In the genomic region with DNA sequence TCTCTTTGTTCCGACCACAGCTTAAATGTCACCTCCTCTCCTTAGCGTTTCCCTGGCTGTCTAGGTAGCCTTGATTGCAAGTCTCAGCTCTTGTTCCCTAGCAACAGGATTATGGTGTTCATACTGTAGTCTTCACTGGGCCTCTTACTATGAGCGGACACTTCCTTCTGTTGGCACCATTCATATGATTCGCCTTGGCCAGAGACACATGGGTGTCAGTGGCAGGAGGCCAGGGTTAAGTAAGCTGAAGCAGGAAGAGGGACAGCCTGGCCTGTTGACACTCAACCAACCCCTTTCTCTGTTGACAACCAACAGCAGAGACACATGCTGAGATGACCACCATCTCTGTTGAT, we compare ENCODE assay signal across 13 mouse cellular contexts.
DNase-seq lines count a peak whose midpoint lies in the region; ATAC-seq and TF ChIP-seq lines count a peak whose summit lies in the region.
"Had no signal": no experiment of that assay in that cellular context is flagged by ENCODE, and none has a peak within 500 bp of the region (broad histone marks: within the 10 kb centered on the region; RNA-seq: fewer than 3 reads in every experiment).

No protein-coding gene starts in this region.

- TF ChIP-seq EP300 in heart, postnatal 0 days (IDR thresholded peaks at IDR 0.05; ENCODE audit: low read depth) = no peak

- no peaks in the 10 kb centered on the region for H3K9me3 ChIP-seq in heart, postnatal 0 days (replicated peaks; ENCODE audit: control insufficient read depth, low read length)
- no peaks in the 10 kb centered on the region for H3K9me3 ChIP-seq in heart, embryonic 11.5 days (replicated peaks; ENCODE audit: control insufficient read depth, low read length)
- no peaks in the 10 kb centered on the region for H3K9me3 ChIP-seq in embryonic facial prominence, embryonic 13.5 days
- H3K9me3 ChIP-seq: limb, embryonic 13.5 days had no signal

- H3K27me3 ChIP-seq in heart, postnatal 0 days (ENCODE audit: control insufficient read depth, insufficient read depth, low read length) = no peaks in the 10 kb centered on the region
- no peaks in the 10 kb centered on the region for H3K27me3 ChIP-seq in heart, embryonic 11.5 days (ENCODE audit: control insufficient read depth, insufficient read depth, low read length)
- no peaks in the 10 kb centered on the region for H3K27me3 ChIP-seq in embryonic facial prominence, embryonic 13.5 days
- H3K27me3 ChIP-seq: limb, embryonic 13.5 days had no signal

- no peaks in the 10 kb centered on the region for H3K36me3 ChIP-seq in heart, postnatal 0 days (replicated peaks; ENCODE audit: control insufficient read depth, insufficient read depth, low read length)
- no peaks in the 10 kb centered on the region for H3K36me3 ChIP-seq in heart, embryonic 11.5 days (ENCODE audit: control insufficient read depth, insufficient read depth, low read length)
- H3K36me3 ChIP-seq in embryonic facial prominence, embryonic 13.5 days = no peaks in the 10 kb centered on the region
- H3K36me3 ChIP-seq: limb, embryonic 13.5 days had no signal

- no peak overlapping the region for H3K4me3 ChIP-seq in heart, postnatal 0 days (ENCODE audit: low read depth, low read length)
- no peak overlapping the region for H3K4me3 ChIP-seq in heart, embryonic 11.5 days (ENCODE audit: low read depth, low read length)
- no peak overlapping the region for H3K4me3 ChIP-seq in embryonic facial prominence, embryonic 13.5 days
- H3K4me3 ChIP-seq: limb, embryonic 13.5 days had no signal

- 35% methylated on average over 4 of the region's 4 CpGs for WGBS in heart, postnatal 0 days
- WGBS in heart, embryonic 11.5 days (ENCODE audit: insufficient replicate concordance) = 61% methylated on average over 4 of the region's 4 CpGs
- 76% methylated on average over 4 of the region's 4 CpGs for WGBS in embryonic facial prominence, embryonic 13.5 days

- H3K4me1 ChIP-seq in heart, postnatal 0 days (ENCODE audit: control insufficient read depth, insufficient read depth) = no peaks in the 10 kb centered on the region
- peaks cover 4% of the 10 kb centered on the region; the same call in 1 of the 2 replicates for H3K4me1 ChIP-seq in heart, embryonic 11.5 days (ENCODE audit: control insufficient read depth, insufficient read depth, low read length)
- peaks cover 24% of the 10 kb centered on the region for H3K4me1 ChIP-seq in embryonic facial prominence, embryonic 13.5 days

- DNase-seq in heart, postnatal 0 days (ENCODE audit: low spot score) = no peak
- peak; percentile 8 for DNase-seq in ZHBTc4 (ENCODE audit: low read depth, low spot score)
- DNase-seq in lung, postnatal 4 days = peak; percentile 37 to 67
- no peak for DNase-seq in liver
- no peak for DNase-seq in right cerebral cortex, adult 2 months (ENCODE audit: low spot score in 2 of 2)
- DNase-seq: cerebellum, adult 11 months; forebrain, postnatal 0 days; kidney, adult 8-10 months; layer of hippocampus, adult 9-11 months; thymus, postnatal 14 days had no signal

- ATAC-seq in heart, postnatal 0 days (ENCODE audit: insufficient read depth, low read depth) = peak; percentile 11; the same call in 1 of the 2 replicates
- ATAC-seq in heart, embryonic 11.5 days (replicated peaks; ENCODE audit: insufficient number of reproducible peaks, low FRiP score, low TSS enrichment) = no peak
- no peak for ATAC-seq in embryonic facial prominence, embryonic 13.5 days (ENCODE audit: insufficient number of reproducible peaks, insufficient read depth, low FRiP score, low TSS enrichment, low read depth)
- ATAC-seq: forebrain, postnatal 0 days had no signal

- no peak overlapping the region for H3K4me2 ChIP-seq in heart, postnatal 0 days (ENCODE audit: low read depth, low read length)
- H3K4me2 ChIP-seq in heart, embryonic 11.5 days = no peak overlapping the region
- no peak overlapping the region for H3K4me2 ChIP-seq in embryonic facial prominence, embryonic 13.5 days
- H3K4me2 ChIP-seq: limb, embryonic 13.5 days had no signal

- H3K27ac ChIP-seq in heart, postnatal 0 days (ENCODE audit: low read depth) = no peak overlapping the region
- H3K27ac ChIP-seq in heart, embryonic 11.5 days (ENCODE audit: low read depth, low read length) = no peak overlapping the region
- H3K27ac ChIP-seq in embryonic facial prominence, embryonic 13.5 days = peak overlapping the region; percentile 66
- H3K27ac ChIP-seq: limb, embryonic 13.5 days had no signal

- TF ChIP-seq CTCF in heart, postnatal 0 days (IDR thresholded peaks at IDR 0.05; ENCODE audit: low read depth) = no peak

- H3K9ac ChIP-seq in heart, postnatal 0 days (replicated peaks; ENCODE audit: low read depth, low read length) = no peak overlapping the region
- no peak overlapping the region for H3K9ac ChIP-seq in heart, embryonic 11.5 days (ENCODE audit: low read depth, low read length)
- no peak overlapping the region for H3K9ac ChIP-seq in embryonic facial prominence, embryonic 13.5 days
- H3K9ac ChIP-seq: forebrain, postnatal 0 days; limb, embryonic 13.5 days had no signal

Comparison
In these comparisons a context has a peak if more than half of its experiments do, and no peak if none do; other contexts are left out.
1. DNase-seq: peak in ZHBTc4 (single experiment) and lung, postnatal 4 days (2 of 2); none in heart, postnatal 0 days (single experiment), liver (single experiment) and right cerebral cortex, adult 2 months (0 of 2).